Mouse (Mus musculus) bone marrow macrophage, adult 2 months (primary cell): Measurements from ENCODE around the gene Elmod2.

Experiments used
- CTCF ChIP-seq: IDR thresholded peaks from 2 replicates; pipeline ENCODE4 v1.5.1; 2012; ENCODE audit warnings: low read depth, mild to moderate bottlenecking, low read length, moderate library complexity
- POLR2A ChIP-seq: IDR thresholded peaks from 2 replicates; pipeline ENCODE4 v1.6.1; 2012; ENCODE audit warnings: mild to moderate bottlenecking, low read depth, low read length, borderline replicate concordance

DNA sequence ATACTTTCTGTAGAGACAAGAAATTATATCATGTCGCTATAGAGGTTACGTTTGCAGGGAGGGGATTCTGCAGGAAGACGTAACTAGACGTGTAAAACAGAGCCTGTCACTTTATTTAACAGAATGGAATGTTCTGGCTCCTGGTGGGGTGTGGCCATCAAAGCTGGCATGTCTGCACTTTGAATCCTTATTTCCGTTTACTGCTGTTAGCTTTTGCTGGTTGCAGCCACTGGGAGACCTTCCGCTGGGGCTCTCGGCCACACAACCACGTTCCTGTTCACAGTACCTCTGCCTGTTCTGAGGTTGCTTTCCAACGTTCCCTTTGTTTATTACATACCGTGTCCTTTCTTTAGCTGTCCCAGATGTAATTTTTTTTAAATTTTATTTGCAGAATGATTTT lies 59.8 kb downstream of the Elmod2 start:
- no peak for TF ChIP-seq POLR2A
- no peak for TF ChIP-seq CTCF
